Mouse (Mus musculus) G1E (cell line): ENCODE measurements at regions not wholly inside any gene's neighbourhood (a gene's known extent, or its start where the extent isn't known, plus 50 kb on each side); places are given as distances from the start of the nearest gene placed in this dataset.

ENCODE experiments used
- CTCF ChIP-seq: IDR thresholded peaks from 2 replicates; pipeline ENCODE4 v1.5.1; 2012; ENCODE audit warnings: low read depth, low read length, inconsistent platforms, mixed read lengths
- GATA1 ChIP-seq: IDR thresholded peaks from 2 replicates; pipeline ENCODE4 v1.6.1; 2012; ENCODE audit warnings: borderline replicate concordance, low read length, inconsistent platforms, mixed read lengths
- GATA2 ChIP-seq: IDR thresholded peaks from 2 replicates; pipeline ENCODE4 v1.6.1; 2012; ENCODE audit warnings: low read depth, low read length, inconsistent platforms, borderline replicate concordance

GRCm38 (mm10) chr5:39052490-39053250, 176.1 kb upstream of the Clnk start:
- TF ChIP-seq CTCF = no peak
- TF ChIP-seq GATA1 = no peak
- no peak for TF ChIP-seq GATA2
